Mouse (Mus musculus) lung, embryonic 14.5 days (tissue): ENCODE data around the gene Snx5. TPM values are rescaled to one million over a fixed set of nuclear protein-coding genes. Genes with fewer than 3 reads are reported as not detected.
A peak's percentile ranks its signal among the peaks of the same experiment; 100 is the strongest.

ENCODE experiments used
- ATAC-seq: fragments of 200-750 bp; cut with Nextera tagmentation; 2 replicates; pipeline ENCODE4 v1.8.0; 2017; ENCODE audit warnings: mild to moderate bottlenecking, moderate TSS enrichment, moderate library complexity; ENCODE audit not compliant: insufficient read depth
- DNase-seq: peaks from one replicate; pipeline ENCODE4 v3.0.0-alpha.2; 2015
- H3K27ac ChIP-seq: fragments of 300-500 bp; sonication (generic); 2 replicates; pipeline ENCODE4 v1.5.1; 2014; ENCODE audit warnings: low read depth, mild to moderate bottlenecking, moderate library complexity
- H3K27me3 ChIP-seq: fragments of 300-500 bp; sonication (generic); 2 replicates; pipeline ENCODE4 v1.6.1; 2014; ENCODE audit warnings: low read length, control low read depth; ENCODE audit not compliant: insufficient read depth
- H3K36me3 ChIP-seq: fragments of 300-500 bp; sonication (generic); 2 replicates; pipeline ENCODE4 v1.6.1; 2014; ENCODE audit warnings: control low read depth; ENCODE audit not compliant: insufficient read depth
- H3K4me1 ChIP-seq: fragments of 300-500 bp; sonication (generic); 2 replicates; pipeline ENCODE4 v1.6.1; 2014; ENCODE audit warnings: antibody characterized with exemption, control low read depth; ENCODE audit not compliant: insufficient read depth
- H3K4me2 ChIP-seq: fragments of 300-500 bp; sonication (generic); 2 replicates; pipeline ENCODE4 v1.6.1; 2014; ENCODE audit warnings: mild to moderate bottlenecking
- H3K4me3 ChIP-seq: fragments of 300-500 bp; sonication (generic); 2 replicates; pipeline ENCODE4 v1.5.1; 2014; ENCODE audit warnings: low read depth, low read length
- H3K9ac ChIP-seq: fragments of 300-500 bp; sonication (generic); 2 replicates; pipeline ENCODE4 v1.6.1; 2014
- H3K9me3 ChIP-seq: fragments of 300-500 bp; sonication (generic); 2 replicates; pipeline ENCODE4 v1.6.1; 2016; ENCODE audit warnings: low read depth, low read length, control low read depth
- CTCF ChIP-seq: IDR thresholded peaks from 2 replicates; pipeline ENCODE4 v1.5.1; 2016; ENCODE audit warnings: antibody characterized with exemption, low read depth
- WGBS: fragments of 180-500 bp; shearing (Covaris S2); extraction: QIAGEN DNeasy Blood & Tissue Kit; methylation state at CpG from one replicate; pipeline ENCODE4 v1.1.7; 2014; 5-methylcytosine and 5-hydroxymethylcytosine counted together
- polyA plus RNA-seq: library from polyadenylated mRNA; unstranded; fragments of >200 nt; fragmentation: Nextera tagmentation; extraction: Ambion mirVana; gene quantifications from 2 replicates; pipeline ENCODE4 v1.2.1, GENCODE M21; 2014

The Snx5 gene
- polyA plus RNA-seq, 1 experiment from 2014 or later = 135 TPM

DNA sequence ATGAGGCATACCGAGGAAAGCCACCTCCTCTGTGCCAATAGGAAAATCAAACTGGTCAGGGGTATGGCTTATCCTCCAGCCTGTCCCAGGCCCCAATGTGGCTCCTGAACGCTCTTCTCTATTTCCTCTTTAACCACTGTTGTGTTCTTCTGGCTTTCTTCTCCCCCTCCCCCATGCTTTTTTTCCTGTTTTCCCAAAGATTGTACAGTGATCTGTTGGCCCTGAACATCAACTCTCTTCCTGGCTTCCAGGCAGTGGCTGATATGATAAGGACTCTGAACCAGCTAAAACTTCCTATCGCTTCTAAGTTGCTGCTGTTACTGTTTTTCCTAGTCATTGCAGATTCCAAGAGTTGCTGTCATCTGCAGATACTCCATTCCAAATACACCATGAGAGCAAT is 6.2 kb upstream of the Snx5 start:
- H3K36me3 ChIP-seq = peaks cover 35% of the 10 kb centered on the region
- DNase-seq = no peak
- peaks cover 3% of the 10 kb centered on the region; the same call in 1 of the 2 replicates for H3K4me1 ChIP-seq

DNA sequence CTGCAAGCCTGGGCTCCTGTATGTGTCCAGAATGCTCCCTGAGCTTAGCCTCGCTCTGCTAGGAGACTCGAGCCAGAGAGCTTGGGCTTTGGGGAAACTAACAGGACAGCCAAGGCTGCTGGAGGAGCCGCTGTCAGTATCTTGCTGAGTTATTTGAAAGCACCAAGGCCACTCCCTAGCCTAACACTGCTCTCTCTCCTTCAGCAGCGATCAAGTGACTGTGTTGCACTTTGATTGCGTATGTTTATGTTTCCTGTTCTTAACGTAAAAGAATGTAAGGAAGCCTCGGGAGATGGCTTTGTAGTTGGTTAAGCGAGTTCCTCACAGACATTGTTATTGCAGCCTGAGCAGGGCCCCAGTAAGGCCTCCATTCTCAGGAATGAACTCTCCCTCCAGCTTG is 4.0 kb upstream of the Snx5 start:
- peak; percentile 33 for DNase-seq
- H3K27ac ChIP-seq = no peak overlapping the region
- ATAC-seq = no peak

More for the DNA sequence above, 6.2 kb upstream of the Snx5 start:
- TF ChIP-seq CTCF = no peak
- Histone ChIP-seq H3K27me3 (no peaks in the 10 kb centered on the region), H3K9me3 (no peaks in the 10 kb centered on the region), H3K27ac (no peak overlapping the region), H3K4me3 (no peak overlapping the region), H3K9ac (no peak overlapping the region), H3K4me2 (no peak overlapping the region)
- no peak for ATAC-seq
- WGBS = 79% methylated on average over 3 of the region's 3 CpGs

DNA sequence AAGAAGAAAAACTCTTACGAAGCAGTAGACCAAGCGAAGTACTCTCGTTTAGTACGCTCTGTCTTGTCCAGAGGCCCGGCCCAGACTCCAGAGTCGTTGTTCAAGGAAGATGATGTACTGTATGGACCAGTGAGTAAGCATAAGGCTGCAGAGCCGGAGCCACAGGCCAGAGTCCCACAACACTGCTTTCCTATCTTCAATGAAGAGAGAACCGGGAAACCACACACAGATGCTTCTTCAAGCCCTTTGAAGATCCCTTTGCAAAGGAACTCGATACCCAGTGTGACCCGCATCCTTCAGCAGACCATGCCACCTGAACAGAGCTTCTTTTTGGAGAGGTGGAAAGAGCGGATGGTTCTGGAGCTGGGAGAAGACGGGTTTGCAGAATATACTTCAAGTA is 1.4 kb upstream of the Snx5 start:
- DNase-seq (no peak), ATAC-seq (no peak)
- peak overlapping the region; percentile 88; the same call in 1 of the 2 replicates for H3K4me2 ChIP-seq
- no peak overlapping the region for H3K27ac ChIP-seq
- H3K36me3 ChIP-seq = peaks cover 24% of the 10 kb centered on the region
- no peak for TF ChIP-seq CTCF
- peaks cover 9% of the 10 kb centered on the region for H3K4me1 ChIP-seq
- H3K9ac ChIP-seq = no peak overlapping the region; the same call in 1 of the 2 replicates
- H3K4me3 ChIP-seq = no peak overlapping the region
- WGBS = 86% methylated on average over 12 of the region's 12 CpGs
- H3K27me3 ChIP-seq = no peaks in the 10 kb centered on the region
- no peaks in the 10 kb centered on the region for H3K9me3 ChIP-seq

More for the DNA sequence above, 4.0 kb upstream of the Snx5 start:
- 31% methylated on average over 8 of the region's 8 CpGs for WGBS
- H3K36me3 ChIP-seq = peaks cover 31% of the 10 kb centered on the region
- H3K4me1 ChIP-seq = peaks cover 3% of the 10 kb centered on the region; the same call in 1 of the 2 replicates
- no peak overlapping the region for H3K4me3 ChIP-seq
- H3K4me2 ChIP-seq = 0 out of 2 replicates have a peak overlapping the region, but pooled peaks have one; percentile 4
- no peak for TF ChIP-seq CTCF
- H3K9me3 ChIP-seq = no peaks in the 10 kb centered on the region
- H3K27me3 ChIP-seq = no peaks in the 10 kb centered on the region
- no peak overlapping the region for H3K9ac ChIP-seq

DNA sequence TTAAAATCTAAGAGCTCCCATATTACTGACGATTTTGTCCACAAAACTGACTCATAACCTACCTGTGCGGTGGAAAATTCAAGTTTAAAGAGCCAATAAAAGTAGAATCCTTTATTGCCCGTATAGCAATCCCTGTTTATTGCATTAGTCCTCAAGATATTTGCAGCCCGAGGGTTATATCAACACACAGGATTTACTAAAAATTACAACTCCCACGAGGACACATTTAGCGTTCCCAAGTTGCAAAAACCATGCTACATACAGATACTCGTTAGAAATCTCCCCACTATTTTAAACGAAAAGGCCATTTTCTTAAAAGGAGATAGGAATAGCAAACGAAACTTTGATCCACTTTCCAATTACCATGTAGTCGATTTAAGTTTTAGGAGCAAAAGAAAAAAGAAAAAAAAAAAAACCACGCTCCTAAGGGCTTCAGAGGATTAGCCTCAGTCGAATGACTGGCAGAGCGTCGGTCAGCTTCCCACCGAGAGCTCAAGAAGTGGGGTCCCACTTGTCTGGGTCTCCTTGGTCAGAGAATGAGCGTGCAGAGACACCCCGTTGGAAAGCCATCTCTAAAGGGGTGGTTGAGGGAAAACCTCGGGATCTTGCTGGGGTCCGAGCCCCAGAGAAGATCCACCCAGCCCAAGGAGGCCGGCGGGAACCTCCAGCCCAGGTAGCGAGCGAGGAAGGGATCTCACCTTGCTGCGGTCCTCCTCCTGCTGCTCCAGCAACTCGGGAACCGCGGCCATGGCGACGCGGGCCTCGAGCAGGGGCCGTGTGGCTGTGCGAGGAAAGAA is 829 bp downstream of the Snx5 start:
- Histone ChIP-seq H3K27ac (peak overlapping the region; percentile 97), H3K4me2 (peak overlapping the region; percentile 88), H3K27me3 (no peaks in the 10 kb centered on the region), H3K4me1 (peaks cover 15% of the 10 kb centered on the region), H3K9ac (peak overlapping the region; percentile 99), H3K9me3 (no peaks in the 10 kb centered on the region), H3K36me3 (peaks cover 26% of the 10 kb centered on the region), H3K4me3 (peak overlapping the region; percentile 95)
- 0 out of 2 replicates have a peak, but pooled peaks have one; percentile 7 for ATAC-seq
- under 1% methylated on average over 32 of the region's 33 CpGs for WGBS
- no peak for TF ChIP-seq CTCF
- peak; percentile 21 for DNase-seq

DNA sequence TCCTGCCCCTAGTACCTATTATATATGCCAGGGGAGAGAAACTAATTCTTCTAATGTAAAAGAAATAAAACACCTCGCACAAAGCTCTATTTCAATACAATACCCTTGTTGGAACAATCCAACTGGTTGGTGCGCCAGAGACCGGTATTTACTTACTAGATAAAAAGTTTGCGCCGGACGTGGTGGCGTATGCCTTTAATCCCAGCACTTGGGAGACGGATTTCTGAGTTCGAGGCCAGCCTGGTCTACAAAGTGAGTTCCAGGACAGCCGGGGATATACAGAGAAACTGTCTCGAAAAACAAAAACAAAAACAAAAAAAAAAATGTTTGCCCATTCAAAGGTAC is 1.4 kb downstream of the Snx5 start:
- ATAC-seq (no peak), DNase-seq (peak; percentile 71)
- H3K4me1 ChIP-seq = peaks cover 15% of the 10 kb centered on the region
- H3K27me3 ChIP-seq = no peaks in the 10 kb centered on the region
- peaks cover 32% of the 10 kb centered on the region for H3K36me3 ChIP-seq
- 2% methylated on average over 11 of the region's 11 CpGs for WGBS
- H3K4me3 ChIP-seq = peak overlapping the region; percentile 95
- TF ChIP-seq CTCF = no peak
- 0 out of 2 replicates have a peak overlapping the region, but pooled peaks have one; percentile 24 for H3K27ac ChIP-seq
- peak overlapping the region; percentile 99 for H3K9ac ChIP-seq
- H3K4me2 ChIP-seq = peak overlapping the region; percentile 88
- no peaks in the 10 kb centered on the region for H3K9me3 ChIP-seq

DNA sequence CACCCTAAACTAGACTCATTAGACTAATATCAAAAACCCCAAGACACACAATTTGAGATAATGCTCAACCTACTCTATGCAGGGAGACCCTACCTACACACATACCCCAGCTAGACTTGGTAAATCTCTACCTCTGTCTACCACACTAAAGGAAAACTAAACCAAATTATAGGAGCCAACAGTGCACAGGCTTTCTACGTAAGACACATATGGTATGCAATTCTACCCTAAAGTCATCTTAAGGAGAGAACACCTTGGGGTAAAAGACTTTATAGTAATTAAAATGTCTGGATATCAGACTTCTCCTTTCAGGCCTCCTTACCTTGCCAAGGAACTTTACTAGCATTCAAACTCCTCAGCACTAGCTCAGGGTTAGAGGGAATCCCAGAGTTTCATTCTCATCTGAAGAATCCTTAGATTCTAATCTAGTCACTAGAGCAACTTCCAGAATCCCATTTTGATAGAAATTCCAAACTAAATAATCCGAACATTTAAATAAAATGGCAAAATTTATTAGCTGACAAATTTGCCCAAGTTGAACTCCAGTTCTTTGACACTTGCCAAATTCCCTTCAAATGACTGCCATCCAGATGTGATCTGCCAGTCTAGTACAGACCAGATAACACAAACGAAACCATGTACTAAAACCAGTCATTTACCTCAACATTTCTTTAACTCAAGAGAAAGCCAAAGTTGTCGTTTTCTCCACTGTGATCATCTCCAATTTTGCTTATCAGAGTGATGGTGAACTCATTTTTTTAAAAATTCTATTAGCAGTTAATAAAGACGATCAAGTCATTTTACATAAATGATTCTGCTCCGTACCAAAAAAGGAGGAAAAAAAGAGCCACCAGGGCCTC is 2.0 kb downstream of the Snx5 start:
- DNase-seq = no peak
- Histone ChIP-seq H3K27me3 (no peaks in the 10 kb centered on the region), H3K9me3 (no peaks in the 10 kb centered on the region), H3K4me3 (peak overlapping the region; percentile 95), H3K4me2 (peak overlapping the region; percentile 88), H3K36me3 (peaks cover 38% of the 10 kb centered on the region), H3K9ac (peak overlapping the region; percentile 99), H3K27ac (0 out of 2 replicates have a peak overlapping the region, but pooled peaks have one; percentile 24), H3K4me1 (peaks cover 15% of the 10 kb centered on the region)
- WGBS = 5% methylated on average over 6 of the region's 6 CpGs
- ATAC-seq = no peak
- TF ChIP-seq CTCF = no peak

DNA sequence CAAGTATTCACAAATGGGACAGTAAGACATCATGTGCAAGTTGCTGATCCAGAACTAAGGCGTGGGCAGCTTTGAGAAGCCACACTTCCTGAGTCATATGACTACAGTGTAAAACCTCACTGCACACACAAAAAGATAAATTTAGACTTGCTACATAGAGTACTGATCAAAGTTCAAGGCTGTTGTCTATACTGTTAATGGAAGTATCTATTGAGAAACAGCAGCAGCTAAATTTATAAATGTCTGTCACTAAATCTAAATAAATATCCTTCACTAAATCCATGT is 3.0 kb downstream of the Snx5 start:
- Histone ChIP-seq H3K4me1 (peaks cover 13% of the 10 kb centered on the region), H3K27ac (no peak overlapping the region), H3K4me2 (peak overlapping the region; percentile 88), H3K36me3 (peaks cover 42% of the 10 kb centered on the region), H3K4me3 (peak overlapping the region; percentile 95), H3K27me3 (no peaks in the 10 kb centered on the region), H3K9ac (peak overlapping the region; percentile 99; the same call in 1 of the 2 replicates), H3K9me3 (no peaks in the 10 kb centered on the region)
- WGBS = 41% methylated on average over 1 of the region's 1 CpGs
- ATAC-seq (no peak), DNase-seq (no peak)
- TF ChIP-seq CTCF = no peak
